Comparison of ENCODE assay signal across 18 mouse cellular contexts in the genomic region with DNA sequence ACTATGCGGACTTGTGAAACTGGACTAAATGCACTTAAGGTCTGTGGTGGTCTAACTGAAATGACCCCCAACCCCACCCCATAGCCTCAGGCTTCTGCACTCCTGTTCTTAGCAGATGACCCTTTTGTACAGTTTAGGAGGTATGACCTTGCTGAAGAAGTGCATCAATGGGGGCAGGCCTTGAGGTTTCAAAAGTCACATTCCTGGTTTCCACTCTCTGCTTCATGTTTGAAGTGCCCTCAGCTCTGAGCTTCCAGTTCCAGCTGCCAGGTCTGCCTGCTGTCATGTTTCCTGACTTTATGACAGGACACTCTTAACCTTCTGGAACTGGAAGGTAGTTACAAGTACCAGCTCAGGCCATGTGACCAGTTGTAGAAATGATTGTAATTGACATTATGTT. TPM values are rescaled to one million over a fixed set of nuclear protein-coding genes. Genes with fewer than 3 reads are reported as not detected.
DNase-seq lines count a peak whose midpoint lies in the region; ATAC-seq lines count a peak whose summit lies in the region.
"Had no signal": no experiment of that assay in that cellular context is flagged by ENCODE, and none has a peak within 500 bp of the region (broad histone marks: within the 10 kb centered on the region; RNA-seq: fewer than 3 reads in every experiment).

No protein-coding gene starts in this region.

- H3K9me3 ChIP-seq in heart, embryonic 13.5 days = no peaks in the 10 kb centered on the region
- H3K9me3 ChIP-seq in liver, embryonic 11.5 days (ENCODE audit: control insufficient read depth, low read length) = no peaks in the 10 kb centered on the region
- H3K9me3 ChIP-seq in liver, embryonic 13.5 days (replicated peaks) = no peaks in the 10 kb centered on the region
- H3K9me3 ChIP-seq: forebrain, embryonic 12.5 days; hindbrain, embryonic 10.5 days; limb, embryonic 10.5 days; liver, embryonic 15.5 days had no signal

- H3K4me2 ChIP-seq in heart, embryonic 13.5 days = no peak overlapping the region
- no peak overlapping the region for H3K4me2 ChIP-seq in liver, embryonic 11.5 days
- H3K4me2 ChIP-seq in liver, embryonic 13.5 days = no peak overlapping the region
- H3K4me2 ChIP-seq: forebrain, embryonic 12.5 days; liver, embryonic 15.5 days had no signal

- peaks cover 6% of the 10 kb centered on the region for H3K36me3 ChIP-seq in heart, embryonic 13.5 days
- no peaks in the 10 kb centered on the region for H3K36me3 ChIP-seq in liver, embryonic 11.5 days (ENCODE audit: control insufficient read depth, insufficient read depth, low read length)
- peaks cover 21% of the 10 kb centered on the region for H3K36me3 ChIP-seq in liver, embryonic 13.5 days

- WGBS in heart, embryonic 13.5 days = 86% methylated on average over 1 of the region's 1 CpGs
- 97% methylated on average over 1 of the region's 1 CpGs for WGBS in liver, embryonic 11.5 days
- 98% methylated on average over 1 of the region's 1 CpGs for WGBS in liver, embryonic 13.5 days (ENCODE audit: insufficient replicate concordance)

- peak; percentile 36 for DNase-seq in adrenal gland, adult 2 months
- DNase-seq in adrenal gland, postnatal 4 days (ENCODE audit: low spot score in 2 of 2) = no peak
- no peak for DNase-seq in heart, adult 18-20 months
- peak; percentile 11 for DNase-seq in liver, embryonic 11.5 days (ENCODE audit: low spot score)
- DNase-seq in liver = no peak
- DNase-seq in liver, embryonic 13.5 days = no peak
- DNase-seq: cerebellum, adult 8-10 months; gastrocnemius, postnatal 14 days; lung, postnatal 10 days; right cerebral cortex, postnatal 14 days; spleen, adult 18-20 months; thymus, postnatal 25 days had no signal

- H3K27ac ChIP-seq in heart, embryonic 13.5 days (replicated peaks) = peak overlapping the region; percentile 86
- no peak overlapping the region for H3K27ac ChIP-seq in liver, embryonic 11.5 days (ENCODE audit: low read depth, low read length)
- peak overlapping the region; percentile 43; the same call in 1 of the 2 replicates for H3K27ac ChIP-seq in liver, embryonic 13.5 days
- H3K27ac ChIP-seq: forebrain, embryonic 12.5 days; limb, embryonic 10.5 days had no signal

- no peaks in the 10 kb centered on the region for H3K27me3 ChIP-seq in heart, embryonic 13.5 days (replicated peaks)
- H3K27me3 ChIP-seq in liver, embryonic 11.5 days (replicated peaks; ENCODE audit: control insufficient read depth, insufficient read depth, low read length) = no peaks in the 10 kb centered on the region
- no peaks in the 10 kb centered on the region for H3K27me3 ChIP-seq in liver, embryonic 13.5 days
- H3K27me3 ChIP-seq: forebrain, embryonic 12.5 days; liver, embryonic 15.5 days; Patski had no signal

- H3K9ac ChIP-seq in heart, embryonic 13.5 days = 0 out of 2 replicates have a peak overlapping the region, but pooled peaks have one; percentile 37
- no peak overlapping the region for H3K9ac ChIP-seq in liver, embryonic 11.5 days (ENCODE audit: low read depth, low read length)
- H3K9ac ChIP-seq in liver, embryonic 13.5 days = no peak overlapping the region
- H3K9ac ChIP-seq: forebrain, embryonic 12.5 days; liver, embryonic 15.5 days had no signal

- no peak for ATAC-seq in heart, embryonic 13.5 days (ENCODE audit: extremely low read depth, insufficient number of reproducible peaks, low FRiP score, low TSS enrichment)
- no peak for ATAC-seq in liver, embryonic 11.5 days (replicated peaks; ENCODE audit: low FRiP score)
- no peak for ATAC-seq in liver, embryonic 13.5 days (ENCODE audit: low read depth)
- ATAC-seq: Patski had no signal

- H3K4me1 ChIP-seq in heart, embryonic 13.5 days = peaks cover 48% of the 10 kb centered on the region
- H3K4me1 ChIP-seq in liver, embryonic 11.5 days (replicated peaks; ENCODE audit: control insufficient read depth, insufficient read depth, low read length) = peaks cover 24% of the 10 kb centered on the region
- peaks cover 66% of the 10 kb centered on the region for H3K4me1 ChIP-seq in liver, embryonic 13.5 days (replicated peaks)
- H3K4me1 ChIP-seq: forebrain, embryonic 12.5 days had no signal

- no peak overlapping the region for H3K4me3 ChIP-seq in heart, embryonic 13.5 days
- no peak overlapping the region for H3K4me3 ChIP-seq in liver, embryonic 11.5 days (ENCODE audit: low read depth, low read length)
- no peak overlapping the region for H3K4me3 ChIP-seq in liver, embryonic 13.5 days (replicated peaks)
- H3K4me3 ChIP-seq: forebrain, embryonic 12.5 days; hindbrain, embryonic 10.5 days; limb, embryonic 10.5 days; liver, embryonic 15.5 days had no signal

RNA-seq across cellular contexts. Expression of gene Frs2, which starts 21.6 kb away (rescaled TPM):
- total RNA-seq in adrenal gland, adult 2 months (2021) = 10 to 100 TPM; 21.4 to 28.1 TPM
- 4.6 and 5.6 TPM in 2 replicates for polyA plus RNA-seq in adrenal gland, adult 2 months (2012; rRNA removed)
- total RNA-seq in adrenal gland, postnatal 4 days (2021) = 10 to 100 TPM; 37.5 to 39.2 TPM
- polyA plus RNA-seq in heart, embryonic 13.5 days (2015; fragmentation: Nextera tagmentation; extraction: Ambion mirVana) = 14.7 and 16.2 TPM in 2 replicates
- 10 to 100 TPM; 15.3 to 16.4 TPM for total RNA-seq in heart, adult 18-20 months (2021)
- polyA plus RNA-seq in liver, embryonic 11.5 days (2014; fragmentation: Nextera tagmentation; extraction: Ambion mirVana) = 21.3 and 23.5 TPM in 2 replicates
- 8.1 and 11.7 TPM in 2 replicates for polyA plus RNA-seq in liver, embryonic 13.5 days (2015; fragmentation: Nextera tagmentation; extraction: Ambion mirVana)

Comparison
In these comparisons a context has a peak if more than half of its experiments do, and no peak if none do; other contexts are left out.
1. DNase-seq: peak in adrenal gland, adult 2 months (single experiment) and liver, embryonic 11.5 days (single experiment); none in adrenal gland, postnatal 4 days (0 of 2), heart, adult 18-20 months (0 of 2), liver (single experiment) and liver, embryonic 13.5 days (single experiment).